Mouse (Mus musculus): ENCODE data around the gene Etfb. TPM values are rescaled to one million over a fixed set of nuclear protein-coding genes. Genes with fewer than 3 reads are reported as not detected.
A peak's percentile ranks its signal among the peaks of the same experiment; 100 is the strongest.

Etfb gene
- polyA plus RNA-seq, 1 experiment from 2014 or later, result 331 TPM

DNA sequence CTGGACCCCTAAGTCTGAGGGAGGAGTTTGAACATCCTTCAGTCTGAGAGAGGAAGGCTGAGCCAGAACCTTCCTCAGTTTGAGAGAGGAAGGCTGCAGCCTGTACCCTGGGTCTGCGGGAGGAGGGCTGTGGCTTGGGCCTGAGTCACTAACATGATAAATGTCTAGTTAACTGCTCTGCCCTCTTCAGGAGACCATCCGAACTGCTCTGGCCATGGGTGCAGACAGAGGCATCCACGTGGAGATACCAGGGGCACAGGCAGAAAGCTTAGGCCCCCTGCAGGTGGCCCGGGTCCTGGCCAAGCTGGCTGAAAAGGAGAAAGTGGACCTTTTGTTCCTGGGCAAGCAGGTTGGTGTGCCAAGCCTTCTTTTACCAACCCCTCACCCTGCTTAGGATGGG lies 8.7 kb downstream of the Etfb start:
- H3K36me3 ChIP-seq, result peaks cover 49% of the 10 kb centered on the region
- H3K9ac ChIP-seq, result no peak overlapping the region
- WGBS, result 39% methylated on average over 4 of the region's 4 CpGs
- H3K27ac ChIP-seq, result no peak overlapping the region
- H3K9me3 ChIP-seq, result no peaks in the 10 kb centered on the region
- H3K4me3 ChIP-seq, result no peak overlapping the region
- H3K4me2 ChIP-seq, result no peak overlapping the region
- no peak for ATAC-seq (ENCODE audit: borderline replicate concordance, extremely low read depth, low FRiP score, low TSS enrichment)
- no peaks in the 10 kb centered on the region for H3K4me1 ChIP-seq
- H3K27me3 ChIP-seq, result no peaks in the 10 kb centered on the region

DNA sequence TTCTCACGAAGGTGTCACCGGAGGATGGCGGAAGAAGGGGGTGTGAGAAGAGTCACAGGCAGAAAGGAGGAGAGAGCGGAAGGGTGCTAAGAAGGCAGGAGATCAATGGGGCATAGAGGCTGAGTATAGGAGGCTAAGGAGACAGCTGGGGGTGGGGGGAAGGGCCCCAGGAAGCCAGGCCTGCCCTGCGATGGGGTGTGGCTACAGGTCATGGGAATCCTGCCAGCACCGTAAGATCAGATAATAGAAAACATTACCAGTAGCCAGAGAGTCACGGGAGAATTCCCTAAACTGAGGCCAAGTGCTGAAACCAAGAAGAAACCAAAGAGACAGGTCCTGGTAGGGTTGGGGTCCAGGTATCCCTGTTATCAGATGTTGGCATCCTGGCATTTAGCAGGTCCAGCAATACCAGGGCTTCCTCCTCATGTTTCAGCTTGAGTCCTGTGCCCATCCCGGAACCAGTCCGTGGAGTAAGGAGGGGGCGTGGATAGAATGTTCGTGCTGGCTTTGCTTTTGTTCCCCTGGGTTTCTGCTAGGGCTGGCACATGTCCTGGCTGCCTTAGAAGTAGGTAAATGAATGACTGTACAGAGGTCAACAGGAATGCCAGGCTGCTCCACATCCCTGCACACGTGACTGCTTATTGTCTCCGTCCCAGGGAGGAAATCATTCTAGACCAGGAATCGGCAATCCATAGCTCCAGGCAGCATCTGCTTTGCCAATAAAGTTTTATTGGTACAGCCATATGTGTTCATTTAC lies 9.9 kb downstream of the Etfb start:
- H3K9me3 ChIP-seq, result no peaks in the 10 kb centered on the region
- no peaks in the 10 kb centered on the region for H3K4me1 ChIP-seq
- no peak overlapping the region for H3K27ac ChIP-seq
- no peak overlapping the region for H3K4me3 ChIP-seq
- WGBS, result 79% methylated on average over 14 of the region's 14 CpGs
- no peak overlapping the region for H3K4me2 ChIP-seq
- no peak for ATAC-seq (ENCODE audit: borderline replicate concordance, extremely low read depth, low FRiP score, low TSS enrichment)
- no peaks in the 10 kb centered on the region for H3K27me3 ChIP-seq
- no peak overlapping the region for H3K9ac ChIP-seq
- peaks cover 54% of the 10 kb centered on the region for H3K36me3 ChIP-seq

DNA sequence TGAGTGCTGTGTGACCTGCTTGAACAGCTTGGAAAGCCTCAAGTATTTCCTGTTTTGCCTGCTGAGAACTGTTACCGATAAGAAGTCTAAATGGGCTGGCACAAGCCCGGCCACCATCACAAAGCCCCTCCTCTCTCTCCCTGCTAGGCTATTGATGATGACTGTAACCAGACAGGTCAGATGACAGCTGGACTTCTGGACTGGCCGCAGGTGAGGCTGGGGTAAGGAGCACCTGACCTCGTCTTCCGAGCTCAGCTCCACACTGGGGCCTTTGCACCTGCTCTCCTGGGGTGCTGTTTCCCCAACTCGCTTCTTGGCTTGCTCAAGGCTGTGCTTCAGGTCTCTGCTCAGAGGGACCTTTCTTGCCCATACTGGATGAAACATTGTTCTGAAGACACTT lies 10.5 kb downstream of the Etfb start:
- 73% methylated on average over 6 of the region's 6 CpGs for WGBS
- Histone ChIP-seq H3K36me3 (peaks cover 54% of the 10 kb centered on the region), H3K9me3 (no peaks in the 10 kb centered on the region), H3K9ac (no peak overlapping the region), H3K27ac (no peak overlapping the region), H3K4me1 (no peaks in the 10 kb centered on the region), H3K4me3 (no peak overlapping the region), H3K27me3 (no peaks in the 10 kb centered on the region), H3K4me2 (no peak overlapping the region)
- ATAC-seq (ENCODE audit: borderline replicate concordance, extremely low read depth, low FRiP score, low TSS enrichment), result no peak

DNA sequence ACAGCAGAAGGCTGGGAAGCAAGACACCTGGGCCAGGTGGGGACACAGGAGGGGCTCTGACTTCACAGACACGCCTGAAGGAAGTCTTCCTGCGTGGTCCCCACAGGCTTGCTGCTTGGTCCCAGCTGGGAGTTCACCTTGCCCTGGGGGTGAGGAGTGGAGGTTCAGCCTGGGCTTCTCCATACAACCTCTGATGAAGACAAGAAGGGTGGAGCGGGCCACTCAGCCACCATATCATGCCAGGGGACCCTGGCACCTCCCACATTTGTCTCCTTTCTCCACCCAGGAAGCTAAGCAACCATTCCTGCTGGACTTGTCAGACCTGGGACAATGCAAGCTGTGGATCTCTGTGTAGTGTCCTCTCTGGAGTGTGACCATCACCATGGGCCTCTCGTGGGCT lies 19.0 kb downstream of the Etfb start, which contains the start of gene Vsig10l:
Vsig10l (plus strand) TSS at position 301 of the 400 bp plus-strand sequence.
- Histone ChIP-seq H3K9me3 (no peaks in the 10 kb centered on the region), H3K4me2 (no peak within 1 kb of the TSS), H3K4me3 (no peak within 1 kb of the TSS), H3K27ac (no peak within 1 kb of the TSS), H3K9ac (no peak within 1 kb of the TSS), H3K36me3 (0 out of 2 replicates have a peak, but pooled peaks cover 3% of the 10 kb centered on the region), H3K27me3 (peaks cover 9% of the 10 kb centered on the region), H3K4me1 (peaks cover 16% of the 10 kb centered on the region)
- ATAC-seq (ENCODE audit: borderline replicate concordance, extremely low read depth, low FRiP score, low TSS enrichment), result no peak
- 57% methylated on average over 4 of the region's 4 CpGs for WGBS

DNA sequence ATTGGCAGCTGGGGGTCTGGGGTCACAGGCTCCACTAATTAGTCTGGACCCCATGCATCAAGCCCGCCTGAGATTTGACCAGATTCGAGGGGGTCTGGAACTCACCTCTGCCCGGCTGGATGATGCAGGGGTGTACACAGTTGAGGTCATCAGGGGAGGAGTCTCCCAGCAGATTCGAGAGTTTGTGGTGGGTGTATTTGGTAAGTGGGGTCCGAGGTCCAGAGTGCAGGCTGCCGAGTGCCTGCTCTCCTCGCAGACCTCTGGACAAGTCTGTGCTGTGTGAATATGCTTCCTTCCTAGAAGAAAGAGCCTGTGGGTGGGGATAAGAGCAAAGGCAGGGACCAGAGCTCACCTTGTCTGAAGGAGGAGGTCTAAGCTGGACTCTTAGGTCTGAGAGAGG lies 20.1 kb downstream of the Etfb start:
- Histone ChIP-seq H3K27me3 (peaks cover 9% of the 10 kb centered on the region), H3K9ac (no peak overlapping the region), H3K4me3 (no peak overlapping the region), H3K4me2 (no peak overlapping the region), H3K27ac (no peak overlapping the region), H3K4me1 (peaks cover 16% of the 10 kb centered on the region), H3K36me3 (no peaks in the 10 kb centered on the region), H3K9me3 (no peaks in the 10 kb centered on the region)
- ATAC-seq (ENCODE audit: borderline replicate concordance, extremely low read depth, low FRiP score, low TSS enrichment), result no peak
- 68% methylated on average over 7 of the region's 7 CpGs for WGBS

DNA sequence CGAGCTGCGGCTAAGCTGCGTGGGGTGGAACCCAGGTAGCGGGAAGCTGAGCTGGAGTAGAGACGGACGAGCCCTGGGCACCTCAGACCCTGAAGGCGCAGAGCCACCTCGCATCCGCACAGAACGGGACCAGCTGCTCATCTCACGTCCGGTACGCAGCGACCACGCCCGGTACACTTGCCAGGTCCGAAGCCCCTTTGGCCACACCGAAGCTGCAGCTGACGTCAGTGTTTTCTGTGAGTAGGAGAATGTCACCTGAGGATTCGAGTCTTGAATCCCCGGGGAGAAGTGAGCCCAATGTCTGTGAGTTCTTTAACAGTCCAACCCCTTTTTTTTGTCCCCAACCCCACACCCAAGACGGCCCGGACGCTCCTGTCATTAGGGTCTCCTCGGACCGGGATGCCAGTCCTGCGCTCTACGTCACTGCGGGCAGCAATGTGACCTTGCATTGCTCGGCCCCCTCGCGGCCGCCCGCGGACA lies 21.0 kb downstream of the Etfb start:
- Histone ChIP-seq H3K9me3 (no peaks in the 10 kb centered on the region), H3K4me3 (peak overlapping the region; percentile 51), H3K9ac (peak overlapping the region; percentile 47; the same call in 1 of the 2 replicates), H3K4me2 (peak overlapping the region; percentile 95), H3K27ac (no peak overlapping the region), H3K27me3 (peaks cover 9% of the 10 kb centered on the region), H3K4me1 (peaks cover 16% of the 10 kb centered on the region), H3K36me3 (no peaks in the 10 kb centered on the region)
- no peak; the same call in 1 of the 2 replicates for ATAC-seq (ENCODE audit: borderline replicate concordance, extremely low read depth, low FRiP score, low TSS enrichment)
- 6% methylated on average over 35 of the region's 35 CpGs for WGBS

DNA sequence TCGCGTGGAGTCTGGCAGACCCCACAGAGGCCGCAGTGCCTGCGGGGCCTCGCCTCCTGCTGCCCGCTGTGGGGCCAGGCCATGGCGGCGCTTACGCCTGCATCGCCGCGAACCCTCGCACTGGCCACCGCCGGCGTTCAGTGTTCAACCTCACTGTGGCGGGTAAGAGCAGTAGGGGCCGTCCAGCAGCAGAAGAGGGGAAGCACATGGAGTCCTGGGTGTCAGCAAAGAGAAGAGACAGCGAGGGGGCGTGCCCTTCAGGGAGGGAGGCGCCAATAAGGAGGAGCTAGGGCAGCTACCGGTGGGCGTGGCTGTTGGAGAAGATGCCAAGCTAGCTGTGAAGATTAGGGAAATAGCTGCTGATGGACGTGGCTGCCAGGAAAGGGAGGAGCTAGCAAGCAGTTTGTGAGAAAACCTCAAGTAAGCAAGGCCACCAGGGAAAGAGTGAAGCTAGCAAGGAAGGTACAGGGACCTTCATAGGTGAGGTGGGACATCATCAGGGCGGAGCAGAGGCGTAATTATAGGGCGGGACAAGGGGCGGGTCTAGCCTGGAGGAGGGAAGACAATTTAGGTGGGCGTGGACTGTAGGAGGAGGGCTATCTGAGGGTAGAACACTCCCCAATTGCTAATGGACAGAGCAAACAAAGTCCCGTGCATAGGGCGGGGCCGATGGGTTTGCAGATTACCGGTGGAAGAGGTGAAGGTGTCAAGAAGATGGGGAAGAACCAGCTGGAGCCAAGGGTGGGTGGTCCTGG lies 21.6 kb downstream of the Etfb start:
- H3K27me3 ChIP-seq, result peaks cover 9% of the 10 kb centered on the region
- H3K9me3 ChIP-seq, result no peaks in the 10 kb centered on the region
- H3K9ac ChIP-seq, result peak overlapping the region; percentile 47; the same call in 1 of the 2 replicates
- ATAC-seq (ENCODE audit: borderline replicate concordance, extremely low read depth, low FRiP score, low TSS enrichment), result peak; percentile 90
- H3K27ac ChIP-seq, result no peak overlapping the region
- peak overlapping the region; percentile 95 for H3K4me2 ChIP-seq
- under 1% methylated on average over 33 of the region's 33 CpGs for WGBS
- H3K4me1 ChIP-seq, result peaks cover 16% of the 10 kb centered on the region
- no peaks in the 10 kb centered on the region for H3K36me3 ChIP-seq
- H3K4me3 ChIP-seq, result peak overlapping the region; percentile 51

DNA sequence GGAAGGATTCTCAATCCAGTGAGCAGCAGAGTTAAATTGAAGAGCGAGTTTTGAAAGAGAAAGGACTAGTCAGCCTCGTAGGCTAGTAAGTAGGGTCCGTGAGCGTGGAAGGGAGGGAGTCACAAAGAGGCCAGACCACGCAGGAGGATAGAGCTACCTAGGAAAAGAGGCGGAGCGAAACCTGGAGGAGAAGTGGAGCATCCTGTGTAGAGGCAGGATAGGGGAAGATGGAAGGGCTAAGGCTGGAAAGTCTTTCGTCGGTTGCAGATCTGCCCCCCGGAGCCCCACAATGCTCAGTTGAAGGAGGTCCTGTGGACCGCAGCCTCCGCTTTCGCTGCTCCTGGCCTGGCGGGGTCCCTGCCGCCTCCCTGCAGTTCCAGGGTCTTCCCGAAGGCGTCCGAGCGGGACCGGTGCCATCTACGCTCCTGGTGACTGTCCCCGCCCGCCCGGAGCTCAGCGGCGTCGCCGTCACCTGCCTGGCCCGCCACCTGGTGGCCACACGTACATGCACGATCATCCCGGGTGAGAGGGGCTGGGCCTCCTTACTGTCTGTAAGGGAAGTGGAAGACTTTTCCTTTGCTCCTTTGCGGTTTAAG lies 22.3 kb downstream of the Etfb start:
- ATAC-seq (ENCODE audit: borderline replicate concordance, extremely low read depth, low FRiP score, low TSS enrichment), result peak; percentile 55
- Histone ChIP-seq H3K4me1 (peaks cover 16% of the 10 kb centered on the region), H3K36me3 (no peaks in the 10 kb centered on the region), H3K9ac (peak overlapping the region; percentile 24; the same call in 1 of the 2 replicates), H3K4me3 (peak overlapping the region; percentile 51), H3K27me3 (peaks cover 9% of the 10 kb centered on the region), H3K9me3 (no peaks in the 10 kb centered on the region), H3K27ac (no peak overlapping the region; the same call in 1 of the 2 replicates), H3K4me2 (peak overlapping the region; percentile 95)
- 2% methylated on average over 28 of the region's 33 CpGs for WGBS

DNA sequence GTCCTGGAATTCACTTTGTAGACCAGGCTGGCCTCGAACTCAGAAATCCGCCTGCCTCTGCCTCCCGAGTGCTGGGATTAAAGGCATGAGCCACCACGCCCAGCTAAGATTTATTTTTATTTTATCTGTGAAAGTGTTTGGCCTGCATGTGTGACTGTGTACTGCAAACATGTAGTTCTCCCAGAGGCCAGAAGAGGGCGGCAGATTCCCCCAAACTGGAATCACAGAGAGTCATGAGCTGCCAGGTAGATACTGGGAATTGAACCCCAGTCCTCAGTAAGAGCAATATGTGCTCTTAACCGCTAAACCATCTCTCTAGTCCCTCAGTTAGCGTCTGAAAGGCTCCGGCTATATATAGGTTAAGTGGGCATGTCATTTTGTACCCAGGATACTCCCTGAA lies 26.5 kb downstream of the Etfb start:
- Histone ChIP-seq H3K27me3 (peaks cover 5% of the 10 kb centered on the region), H3K9ac (no peak overlapping the region), H3K36me3 (no peaks in the 10 kb centered on the region), H3K27ac (no peak overlapping the region), H3K4me3 (no peak overlapping the region), H3K4me1 (peaks cover 9% of the 10 kb centered on the region), H3K9me3 (no peaks in the 10 kb centered on the region), H3K4me2 (no peak overlapping the region)
- ATAC-seq (ENCODE audit: borderline replicate concordance, extremely low read depth, low FRiP score, low TSS enrichment), result no peak
- WGBS, result 42% methylated on average over 8 of the region's 8 CpGs

DNA sequence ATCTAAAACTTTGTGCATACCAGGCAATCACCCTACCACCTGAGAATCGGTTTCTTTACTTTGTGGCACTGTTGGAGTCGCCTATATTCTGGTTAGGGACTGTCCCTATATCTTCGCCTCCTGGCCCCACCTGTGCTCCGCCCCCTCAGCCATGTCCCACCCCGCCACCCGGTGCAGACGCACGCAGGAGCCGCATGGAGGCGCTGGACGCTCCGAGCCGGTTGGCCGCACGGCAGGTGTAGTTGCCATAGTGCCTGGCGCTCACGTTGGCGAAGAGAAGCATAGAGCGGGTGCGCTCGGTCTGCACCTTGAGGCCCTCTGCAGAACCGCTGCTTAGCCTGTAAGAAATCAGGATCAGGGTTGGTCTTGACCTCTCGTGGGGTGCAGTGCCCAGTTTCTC lies 31.8 kb downstream of the Etfb start:
- Histone ChIP-seq H3K27me3 (peaks cover 33% of the 10 kb centered on the region), H3K4me3 (no peak overlapping the region), H3K4me1 (0 out of 2 replicates have a peak, but pooled peaks cover 3% of the 10 kb centered on the region), H3K27ac (no peak overlapping the region), H3K9me3 (no peaks in the 10 kb centered on the region), H3K9ac (no peak overlapping the region), H3K36me3 (no peaks in the 10 kb centered on the region), H3K4me2 (no peak overlapping the region)
- ATAC-seq (ENCODE audit: borderline replicate concordance, extremely low read depth, low FRiP score, low TSS enrichment), result no peak
- WGBS, result 12% methylated on average over 23 of the region's 23 CpGs

DNA sequence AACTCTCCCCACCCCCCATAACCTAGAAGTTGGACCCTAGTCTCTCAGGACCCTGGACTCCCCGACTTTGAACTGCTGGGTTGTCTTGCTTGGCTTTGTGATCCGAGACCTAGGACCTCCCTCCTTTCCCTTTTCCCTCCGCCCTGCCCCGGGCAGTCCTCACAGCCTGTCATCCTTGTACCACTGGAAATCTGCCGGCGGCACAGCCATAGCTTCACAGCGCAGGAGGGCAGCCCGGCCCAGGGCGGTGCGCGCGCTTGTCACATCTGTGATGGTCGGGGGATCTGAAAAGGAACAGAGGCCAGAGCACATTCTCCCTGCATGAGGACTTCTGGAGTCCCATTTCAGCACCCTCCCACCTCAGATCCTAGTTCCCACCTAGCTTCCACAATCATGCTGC lies 32.5 kb downstream of the Etfb start:
- Histone ChIP-seq H3K9ac (no peak overlapping the region), H3K4me2 (no peak overlapping the region), H3K27ac (no peak overlapping the region), H3K36me3 (no peaks in the 10 kb centered on the region), H3K27me3 (peaks cover 33% of the 10 kb centered on the region), H3K4me3 (no peak overlapping the region), H3K9me3 (no peaks in the 10 kb centered on the region), H3K4me1 (0 out of 2 replicates have a peak, but pooled peaks cover 3% of the 10 kb centered on the region)
- 7% methylated on average over 13 of the region's 13 CpGs for WGBS
- ATAC-seq (ENCODE audit: borderline replicate concordance, extremely low read depth, low FRiP score, low TSS enrichment), result no peak
